Mouse (Mus musculus) CH12.LX (cell line): ENCODE data around the gene Gpr15. TPM values are rescaled to one million over a fixed set of nuclear protein-coding genes. Genes with fewer than 3 reads are reported as not detected.

Experiments used
- DNase-seq: peaks from one replicate; pipeline ENCODE4 v3.0.0-alpha.2; 2013; ENCODE audit errors: extremely low read depth
- H3K27ac ChIP-seq: 2 replicates; pipeline ENCODE4 v1.5.1; 2012; ENCODE audit warnings: low read depth, mild to moderate bottlenecking, control low read depth, moderate library complexity; ENCODE audit not compliant: insufficient read depth
- H3K27me3 ChIP-seq: replicated peaks from 2 replicates; pipeline ENCODE3; 2012; ENCODE audit warnings: inconsistent platforms
- H3K36me3 ChIP-seq, 2 experiments: replicated peaks in 1 of 2; 2 replicates each; pipeline versions ENCODE3 to v1.6.1; 2012; ENCODE audit warnings: inconsistent platforms in 1 of 2, low read length in 1 of 2, mild to moderate bottlenecking in 1 of 2, mixed read lengths in 1 of 2, moderate library complexity in 1 of 2; ENCODE audit not compliant: control insufficient read depth in 1 of 2, insufficient read depth in 1 of 2
- H3K4me1 ChIP-seq, 2 experiments: 2 replicates each; pipeline ENCODE4 v1.6.1; 2012; ENCODE audit warnings: inconsistent platforms in 1 of 2, moderate library complexity in 1 of 2; ENCODE audit not compliant: insufficient read depth in 2 of 2, control insufficient read depth in 1 of 2
- H3K4me2 ChIP-seq: 2 replicates; pipeline ENCODE4 v1.6.1; 2012; ENCODE audit warnings: low read depth, mild to moderate bottlenecking, control low read depth; ENCODE audit not compliant: poor library complexity, insufficient read depth, severe bottlenecking
- H3K4me3 ChIP-seq, 3 experiments: fragments of 150-350 bp in 1 of 3; sonication (generic) in 1 of 3; replicated peaks in 1 of 3; 2 replicates each; pipeline versions ENCODE3 to v1.5.1; 2011 to 2012; ENCODE audit warnings: low read depth in 2 of 3, low read length in 2 of 3, mild to moderate bottlenecking in 2 of 3, moderate library complexity in 2 of 3, control low read depth in 1 of 3, improper control_type of control experiment in 1 of 3, inconsistent platforms in 1 of 3, mixed read lengths in 1 of 3; ENCODE audit not compliant: poor library complexity in 1 of 3
- H3K79me2 ChIP-seq: replicated peaks from 2 replicates; pipeline ENCODE4 v1.6.1; 2012; ENCODE audit warnings: mild to moderate bottlenecking, moderate library complexity; ENCODE audit not compliant: control insufficient read depth, poor library complexity, insufficient read depth, severe bottlenecking; ENCODE audit errors: extremely low read depth
- H3K9ac ChIP-seq: 2 replicates; pipeline ENCODE4 v1.6.1; 2012; ENCODE audit warnings: low read depth, mild to moderate bottlenecking, control low read depth, moderate library complexity; ENCODE audit not compliant: insufficient read depth
- H3K9me3 ChIP-seq: replicated peaks from 2 replicates; pipeline ENCODE3; 2012; ENCODE audit warnings: low read length, inconsistent platforms, mixed read lengths
- BHLHE40 ChIP-seq: IDR thresholded peaks from 2 replicates; pipeline ENCODE4 v1.6.1; 2011; ENCODE audit warnings: mild to moderate bottlenecking, low read depth, low read length, improper control_type of control experiment
- CHD2 ChIP-seq: IDR thresholded peaks from 2 replicates; pipeline ENCODE4 v1.6.1; 2011; ENCODE audit warnings: low read length, improper control_type of control experiment
- CTCF ChIP-seq, 2 experiments: IDR thresholded peaks in 1 of 2; conservative IDR thresholded peaks in 1 of 2; 2 replicates each; pipeline ENCODE4 v1.5.1; 2011 to 2012; ENCODE audit warnings: low read depth in 2 of 2, low read length in 2 of 2, improper control_type of control experiment in 1 of 2, inconsistent platforms in 1 of 2, mild to moderate bottlenecking in 1 of 2, moderate library complexity in 1 of 2
- ELF1 ChIP-seq: IDR thresholded peaks from 2 replicates; pipeline ENCODE4 v1.6.1; 2014; ENCODE audit warnings: low read depth, mild to moderate bottlenecking, inconsistent platforms, low read length, improper control_type of control experiment
- HCFC1 ChIP-seq: IDR thresholded peaks from 2 replicates; pipeline ENCODE4 v1.6.1; 2012; ENCODE audit warnings: low read depth, mild to moderate bottlenecking, inconsistent platforms, low read length, improper control_type of control experiment
- IRF4 ChIP-seq: IDR thresholded peaks from 2 replicates; pipeline ENCODE4 v1.6.1; 2014; ENCODE audit warnings: low read depth, mild to moderate bottlenecking, inconsistent platforms, low read length, improper control_type of control experiment
- JUN ChIP-seq: IDR thresholded peaks from 2 replicates; pipeline ENCODE4 v1.6.1; 2011; ENCODE audit warnings: low read depth, mild to moderate bottlenecking, low read length, improper control_type of control experiment, moderate library complexity; ENCODE audit not compliant: insufficient read depth
- JUND ChIP-seq: conservative IDR thresholded peaks from 2 replicates; pipeline ENCODE4 v1.6.1; 2011; ENCODE audit warnings: low read depth, low read length, improper control_type of control experiment
- KAT2A ChIP-seq: IDR thresholded peaks from 2 replicates; pipeline ENCODE4 v1.6.1; 2012; ENCODE audit warnings: low read length, improper control_type of control experiment, inconsistent platforms; ENCODE audit not compliant: insufficient replicate concordance
- MEF2A ChIP-seq: IDR thresholded peaks from 2 replicates; pipeline ENCODE4 v1.6.1; 2014; ENCODE audit warnings: low read depth, mild to moderate bottlenecking, inconsistent platforms, low read length, improper control_type of control experiment, borderline replicate concordance
- MYC ChIP-seq: IDR thresholded peaks from 2 replicates; pipeline ENCODE4 v1.6.1; 2011; ENCODE audit warnings: low read depth, mild to moderate bottlenecking, improper control_type of control experiment, low read length
- NELFE ChIP-seq: IDR thresholded peaks from 2 replicates; pipeline ENCODE4 v1.6.1; 2011; ENCODE audit warnings: low read depth, low read length, improper control_type of control experiment
- NRF1 ChIP-seq: IDR thresholded peaks from 2 replicates; pipeline ENCODE4 v1.6.1; 2014; ENCODE audit warnings: low read depth, mild to moderate bottlenecking, inconsistent platforms, low read length, improper control_type of control experiment, moderate library complexity
- POLR2A ChIP-seq: IDR thresholded peaks from 2 replicates; pipeline ENCODE4 v1.6.1; 2011; ENCODE audit warnings: low read depth, mild to moderate bottlenecking, improper control_type of control experiment, low read length
- RAD21 ChIP-seq: IDR thresholded peaks from 2 replicates; pipeline ENCODE4 v1.6.1; 2011; ENCODE audit warnings: low read depth, mild to moderate bottlenecking, low read length, improper control_type of control experiment, moderate library complexity
- SIN3A ChIP-seq: IDR thresholded peaks from 2 replicates; pipeline ENCODE4 v1.6.1; 2012; ENCODE audit warnings: low read length, improper control_type of control experiment, inconsistent platforms
- SMC3 ChIP-seq: IDR thresholded peaks from 2 replicates; pipeline ENCODE4 v1.6.1; 2011; ENCODE audit warnings: low read depth, low read length, improper control_type of control experiment
- USF1 ChIP-seq: IDR thresholded peaks from 2 replicates; pipeline ENCODE4 v1.6.1; 2014; ENCODE audit warnings: low read depth, mild to moderate bottlenecking, inconsistent platforms, low read length, improper control_type of control experiment
- ZNF384 ChIP-seq: IDR thresholded peaks from 2 replicates; pipeline ENCODE4 v1.6.1; 2012; ENCODE audit warnings: low read depth, low read length, improper control_type of control experiment, inconsistent platforms
- dilution Hi-C: fragments of 300-500 bp; cut with MboI; formaldehyde crosslinking; loops from 2 replicates; pipeline ENCODE4 v1.14.3; 2020; ENCODE audit warnings: low sequenced_read_pairs; ENCODE audit not compliant: extremely low pct_unique_long_range_greater_than_20kb, extremely low pct_ligation_motif_present
- in situ Hi-C: fragments of 300-500 bp; cut with MboI; formaldehyde crosslinking; loops from 3 replicates; pipeline ENCODE4 v1.14.3; 2019; ENCODE audit warnings: low sequenced_read_pairs, low pct_ligation_motif_present, low pct_unique_long_range_greater_than_20kb, mixed read lengths
- polyA plus RNA-seq: library from polyadenylated mRNA; unstranded; fragments of >175 nt; gene quantifications from 2 replicates; pipeline ENCODE4 v1.2.1, GENCODE M21; 2012; ENCODE audit warnings: low read depth; ENCODE audit not compliant: insufficient read length
- total RNA-seq, 2 experiments: library from RNA; depleted of rRNA; stranded (reverse); fragments of 300-350 nt in 1 of 2; fragments of >200 nt in 1 of 2; gene quantifications; 2 replicates each; pipeline ENCODE4 v1.2.3; 2012 to 2014

The Gpr15 gene
- total and polyA plus RNA-seq, 3 experiments: 3.9 to 13.8 (median 8.3) TPM

- H3K27me3 ChIP-seq: no peaks in the 10 kb centered on the region
- H3K4me2 ChIP-seq: no peak overlapping the region
- in situ Hi-C loops: no loop called here
- H3K27ac ChIP-seq: no peak overlapping the region
- no peak overlapping the region for H3K4me3 ChIP-seq
- no peaks in the 10 kb centered on the region for H3K4me1 ChIP-seq
- no peaks in the 10 kb centered on the region for H3K9me3 ChIP-seq
- no peak overlapping the region for H3K9ac ChIP-seq
- TF ChIP-seq IRF4: no peak
- TF ChIP-seq BHLHE40: no peak
- TF ChIP-seq MYC: no peak
- TF ChIP-seq USF1: no peak
- no peak for TF ChIP-seq CHD2
- no peak for TF ChIP-seq KAT2A
- no peak for TF ChIP-seq JUND
- no peak for TF ChIP-seq POLR2A
- TF ChIP-seq NELFE: no peak
- dilution Hi-C loops: no loop called here
- no peaks in the 10 kb centered on the region for H3K79me2 ChIP-seq
- H3K36me3 ChIP-seq: no peaks in the 10 kb centered on the region
- DNase-seq: no peak
Observed at GRCm38 (mm10) chr16:58756191-58756590, 37.3 kb upstream of the Gpr15 start.

GRCm38 (mm10) chr16:58751314-58751713, 32.4 kb upstream of the Gpr15 start:
- dilution Hi-C loops: no loop called here
- DNase-seq: peak; percentile 54
- H3K4me2 ChIP-seq: no peak overlapping the region
- H3K4me3 ChIP-seq: no peak overlapping the region
- no peaks in the 10 kb centered on the region for H3K9me3 ChIP-seq
- in situ Hi-C loops: no loop called here
- H3K79me2 ChIP-seq: no peaks in the 10 kb centered on the region
- TF ChIP-seq HCFC1 (no peak), RAD21 (peak; percentile 83), SIN3A (no peak), NRF1 (no peak), ZNF384 (no peak), SMC3 (peak; percentile 93), MEF2A (no peak), CTCF (conservative IDR thresholded peaks at IDR 0.05 in 1 of 2, IDR thresholded peaks at IDR 0.05 in 1 of 2; ENCODE audit: low read depth in 2 of 2, low read length in 2 of 2) (peak; percentile 64 to 91), JUN (no peak), ELF1 (no peak)
- H3K9ac ChIP-seq: no peak overlapping the region
- H3K27ac ChIP-seq: no peak overlapping the region
- H3K4me1 ChIP-seq: no peaks in the 10 kb centered on the region; a peak in 1 of 4 replicates
- H3K27me3 ChIP-seq: no peaks in the 10 kb centered on the region
- H3K36me3 ChIP-seq: peaks cover 0 to 3% of the 10 kb centered on the region in 2 experiments
